8 mouse cellular contexts compared by ENCODE assay signal in genomic region chr7:116031718-116032595, GRCm38 (mm10). TPM values are rescaled to one million over a fixed set of nuclear protein-coding genes. Genes with fewer than 3 reads are reported as not detected.
DNase-seq lines count a peak whose midpoint lies in the region; ATAC-seq and TF ChIP-seq lines count a peak whose summit lies in the region.

No protein-coding gene starts in this region.

- intact Hi-C loops in left cerebral cortex, adult 2 months (cut with DNase I), result loop anchor here (2.0 to 5.0 kb wide), 8 partner anchors 165 to 1109 kb away; no protein-coding TSS in a partner anchor

- under 1% methylated on average over 65 of the region's 65 CpGs for WGBS in intestine, embryonic 14.5 days
- under 1% methylated on average over 65 of the region's 65 CpGs for WGBS in liver, embryonic 14.5 days (ENCODE audit: insufficient replicate concordance)
- WGBS in neural tube, embryonic 11.5 days, result under 1% methylated on average over 65 of the region's 65 CpGs

- H3K4me3 ChIP-seq in left cerebral cortex, adult 2 months, result peak overlapping the region; percentile 53
- peak overlapping the region; percentile 57 for H3K4me3 ChIP-seq in intestine, embryonic 14.5 days (ENCODE audit: low read depth, low read length)
- H3K4me3 ChIP-seq in liver, embryonic 14.5 days (ENCODE audit: insufficient read depth in 1 of 2, low read depth in 2 of 2, low read length in 2 of 2), result peak overlapping the region; percentile 58 to 70
- H3K4me3 ChIP-seq in neural tube, embryonic 11.5 days (ENCODE audit: low read depth, low read length), result peak overlapping the region; percentile 62

- DNase-seq in left cerebral cortex, adult 2 months (ENCODE audit: extremely low spot score in 1 of 2, low spot score in 2 of 2), result peak in 1 of 2 experiments; percentile 20
- DNase-seq in left cerebral cortex, adult 11 months (ENCODE audit: low spot score), result no peak
- peak; percentile 82 for DNase-seq in embryo, embryonic 11 days
- peak; percentile 46 to 73 for DNase-seq in gastrocnemius, postnatal 4 days (ENCODE audit: low spot score in 2 of 2)
- peak; percentile 88 for DNase-seq in intestine, embryonic 14.5 days (ENCODE audit: low spot score)
- DNase-seq in liver, embryonic 14.5 days (ENCODE audit: low read depth in 3 of 3, low spot score in 3 of 3), result no peak
- peak; percentile 72 for DNase-seq in neural tube, embryonic 11.5 days (ENCODE audit: low spot score)
- DNase-seq in thymus, postnatal 0 days (ENCODE audit: low spot score), result peak; percentile 24

- peak overlapping the region; percentile 96 for H3K4me2 ChIP-seq in intestine, embryonic 14.5 days (ENCODE audit: low read length)
- peak overlapping the region; percentile 100 for H3K4me2 ChIP-seq in liver, embryonic 14.5 days (ENCODE audit: low read depth)
- H3K4me2 ChIP-seq in neural tube, embryonic 11.5 days (ENCODE audit: low read depth), result peak overlapping the region; percentile 99

- H3K27ac ChIP-seq in left cerebral cortex, adult 2 months, result peak overlapping the region; percentile 74
- H3K27ac ChIP-seq in intestine, embryonic 14.5 days (ENCODE audit: low read depth), result peak overlapping the region; percentile 68
- no peak overlapping the region for H3K27ac ChIP-seq in liver, embryonic 14.5 days
- H3K27ac ChIP-seq in neural tube, embryonic 11.5 days (ENCODE audit: low read depth, low read length), result peak overlapping the region; percentile 86

- ATAC-seq in intestine, embryonic 14.5 days (replicated peaks; ENCODE audit: low FRiP score, low TSS enrichment, low read depth), result peak; percentile 48
- ATAC-seq in liver, embryonic 14.5 days (ENCODE audit: insufficient read depth), result peak; percentile 66
- ATAC-seq in neural tube, embryonic 11.5 days (ENCODE audit: insufficient read depth, low FRiP score, low TSS enrichment), result peak; percentile 36; the same call in 1 of the 2 replicates

- no peaks in the 10 kb centered on the region for H3K9me3 ChIP-seq in intestine, embryonic 14.5 days (ENCODE audit: control insufficient read depth, low read length)
- no peaks in the 10 kb centered on the region for H3K9me3 ChIP-seq in liver, embryonic 14.5 days (ENCODE audit: control insufficient read depth, low read length)
- no peaks in the 10 kb centered on the region for H3K9me3 ChIP-seq in neural tube, embryonic 11.5 days (ENCODE audit: control insufficient read depth, low read length)

- H3K36me3 ChIP-seq in intestine, embryonic 14.5 days (ENCODE audit: control insufficient read depth, insufficient read depth, low read length), result no peaks in the 10 kb centered on the region
- H3K36me3 ChIP-seq in liver, embryonic 14.5 days (replicated peaks; ENCODE audit: control insufficient read depth, insufficient read depth, low read depth), result no peaks in the 10 kb centered on the region
- no peaks in the 10 kb centered on the region for H3K36me3 ChIP-seq in neural tube, embryonic 11.5 days (ENCODE audit: control insufficient read depth, insufficient read depth, low read length)

- peaks cover 34% of the 10 kb centered on the region for H3K27me3 ChIP-seq in intestine, embryonic 14.5 days (replicated peaks; ENCODE audit: control insufficient read depth, insufficient read depth, low read length)
- peaks cover 61% of the 10 kb centered on the region for H3K27me3 ChIP-seq in liver, embryonic 14.5 days (ENCODE audit: control insufficient read depth, insufficient read depth, low read length)
- H3K27me3 ChIP-seq in neural tube, embryonic 11.5 days (ENCODE audit: control insufficient read depth, insufficient read depth, low read length), result peaks cover 21% of the 10 kb centered on the region

- H3K9ac ChIP-seq in intestine, embryonic 14.5 days (ENCODE audit: low read length), result peak overlapping the region; percentile 73
- H3K9ac ChIP-seq in liver, embryonic 14.5 days (replicated peaks), result peak overlapping the region; percentile 76
- H3K9ac ChIP-seq in neural tube, embryonic 11.5 days (ENCODE audit: low read length), result peak overlapping the region; percentile 92

- H3K4me1 ChIP-seq in intestine, embryonic 14.5 days (replicated peaks; ENCODE audit: control insufficient read depth, insufficient read depth, low read length), result 0 out of 2 replicates have a peak, but pooled peaks cover 6% of the 10 kb centered on the region
- 0 out of 4 replicates have a peak, but pooled peaks cover 2 to 5% of the 10 kb centered on the region in 2 experiments for H3K4me1 ChIP-seq in liver, embryonic 14.5 days (replicated peaks; ENCODE audit: control insufficient read depth in 2 of 2, insufficient read depth in 2 of 2, low read length in 1 of 2)
- H3K4me1 ChIP-seq in neural tube, embryonic 11.5 days (ENCODE audit: control insufficient read depth, insufficient read depth, low read length), result peaks cover 22% of the 10 kb centered on the region

- TF ChIP-seq EP300 in liver, embryonic 14.5 days (IDR thresholded peaks at IDR 0.05; ENCODE audit: low read depth), result no peak

- TF ChIP-seq CTCF in left cerebral cortex, adult 2 months (IDR thresholded peaks at IDR 0.05), result no peak
- TF ChIP-seq CTCF in liver, embryonic 14.5 days (IDR thresholded peaks at IDR 0.05; ENCODE audit: low read depth), result no peak

RNA-seq across cellular contexts. Expression of gene Sox6, which starts 6.6 kb away (rescaled TPM):
- 10 to 100 TPM; 29.7 to 32.7 TPM for total RNA-seq in left cerebral cortex, adult 2 months (2021)
- 10 to 100 TPM; 87.0 to 92.4 TPM for total RNA-seq in gastrocnemius, postnatal 4 days (2021)
- polyA plus RNA-seq in intestine, embryonic 14.5 days (2014; fragmentation: Nextera tagmentation; extraction: Ambion mirVana), result 33.0 and 34.8 TPM in 2 replicates
- 10.1 and 15.9 TPM in 2 replicates for polyA plus RNA-seq in liver, embryonic 14.5 days (2012; rRNA removed)
- polyA plus RNA-seq in liver, embryonic 14.5 days (2014; fragmentation: Nextera tagmentation; extraction: Ambion mirVana), result 64.0 and 72.6 TPM in 2 replicates
- 79.3 and 82.6 TPM in 2 replicates for polyA plus RNA-seq in neural tube, embryonic 11.5 days (2014; fragmentation: Nextera tagmentation; extraction: Ambion mirVana)
- polyA plus RNA-seq in thymus, postnatal 0 days (2015; fragmentation: Nextera tagmentation; extraction: Ambion mirVana), result 0.30 and 1.2 TPM in 2 replicates

RNA-seq across cellular contexts. Expression of gene 1110004F10Rik, which starts 7.2 kb away (rescaled TPM):
- 10 to 100 TPM; 87.1 to 93.6 TPM for total RNA-seq in left cerebral cortex, adult 2 months (2021)
- total RNA-seq in gastrocnemius, postnatal 4 days (2021), result 10 to 100 TPM; 78.9 to 83.6 TPM
- polyA plus RNA-seq in intestine, embryonic 14.5 days (2014; fragmentation: Nextera tagmentation; extraction: Ambion mirVana), result 252 and 263 TPM in 2 replicates
- 42.4 and 56.8 TPM in 2 replicates for polyA plus RNA-seq in liver, embryonic 14.5 days (2012; rRNA removed)
- 111 and 116 TPM in 2 replicates for polyA plus RNA-seq in liver, embryonic 14.5 days (2014; fragmentation: Nextera tagmentation; extraction: Ambion mirVana)
- 338 and 365 TPM in 2 replicates for polyA plus RNA-seq in neural tube, embryonic 11.5 days (2014; fragmentation: Nextera tagmentation; extraction: Ambion mirVana)
- 259 and 274 TPM in 2 replicates for polyA plus RNA-seq in thymus, postnatal 0 days (2015; fragmentation: Nextera tagmentation; extraction: Ambion mirVana)

RNA-seq across cellular contexts. Expression of gene Gm4353, which starts 52.5 kb away (rescaled TPM):
- 1 to 10 TPM; 2.5 to 2.8 TPM for total RNA-seq in left cerebral cortex, adult 2 months (2021)
- total RNA-seq in gastrocnemius, postnatal 4 days (2021), result 1 to 10 TPM; 2.0 to 2.7 TPM
- polyA plus RNA-seq in intestine, embryonic 14.5 days (2014; fragmentation: Nextera tagmentation; extraction: Ambion mirVana), result 0.58 and 0.91 TPM in 2 replicates
- polyA plus RNA-seq in liver, embryonic 14.5 days (2012; rRNA removed), result 0.57 and 0.62 TPM in 2 replicates
- 0.38 and 0.51 TPM in 2 replicates for polyA plus RNA-seq in liver, embryonic 14.5 days (2014; fragmentation: Nextera tagmentation; extraction: Ambion mirVana)
- 0.74 and 1.3 TPM in 2 replicates for polyA plus RNA-seq in neural tube, embryonic 11.5 days (2014; fragmentation: Nextera tagmentation; extraction: Ambion mirVana)
- polyA plus RNA-seq in thymus, postnatal 0 days (2015; fragmentation: Nextera tagmentation; extraction: Ambion mirVana), result 1.2 and 1.3 TPM in 2 replicates

Comparison
In these comparisons a context has a peak if more than half of its experiments do, and no peak if none do; other contexts are left out.
1. DNase-seq: peak in embryo, embryonic 11 days (single experiment), gastrocnemius, postnatal 4 days (2 of 2), intestine, embryonic 14.5 days (single experiment), neural tube, embryonic 11.5 days (single experiment) and thymus, postnatal 0 days (single experiment); none in left cerebral cortex, adult 11 months (single experiment) and liver, embryonic 14.5 days (0 of 3).
2. Peak in every context shown above with its lines, with median percentiles within 50 percentile points of each other: H3K4me3 ChIP-seq, ATAC-seq, H3K4me2 ChIP-seq and H3K9ac ChIP-seq.